Mouse (Mus musculus): ENCODE measurements around the gene C130060K24Rik.

Gene C130060K24Rik

DNA sequence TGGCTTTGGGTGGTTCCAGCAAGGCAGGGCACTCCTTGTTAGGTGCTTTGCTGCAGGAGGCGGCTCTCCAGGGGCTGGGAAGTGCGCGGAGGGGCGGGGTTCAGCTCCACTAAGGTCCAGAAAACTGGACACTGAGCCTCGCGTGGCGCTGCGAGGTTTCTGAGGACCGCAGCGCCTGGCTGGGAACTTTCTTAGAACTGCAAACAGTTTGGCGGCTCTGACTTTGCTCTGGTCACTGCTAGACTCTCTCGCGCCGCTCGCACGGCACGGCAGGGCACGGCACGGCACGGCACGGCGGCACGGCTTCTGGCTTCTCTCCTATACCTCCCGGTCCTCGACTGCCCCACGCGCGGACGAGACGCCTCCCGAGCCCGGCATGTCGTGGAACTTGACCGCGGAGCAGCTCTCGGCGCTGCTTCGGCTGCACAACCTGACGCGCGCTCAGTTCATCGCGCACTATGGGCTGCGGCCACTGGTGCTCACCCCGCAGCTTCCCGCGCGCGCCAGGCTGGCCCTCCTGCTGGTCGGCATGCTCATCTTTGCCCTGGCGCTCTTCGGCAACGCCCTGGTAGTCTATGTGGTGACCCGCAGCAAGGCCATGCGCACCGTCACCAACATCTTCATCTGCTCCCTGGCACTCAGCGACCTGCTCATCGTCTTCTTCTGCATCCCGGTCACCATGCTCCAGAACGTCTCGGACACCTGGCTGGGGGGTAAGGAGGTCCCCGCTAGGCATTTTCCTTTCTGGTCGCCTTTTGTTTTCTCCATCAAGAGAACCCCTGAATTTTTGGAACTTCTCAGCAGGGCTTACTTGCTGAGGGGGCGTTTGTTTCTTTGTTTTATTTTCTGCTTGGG is at the start of gene C130060K24Rik:
TSS of gene C130060K24Rik (plus strand) at position 188 of the 855 bp plus-strand sequence.
- DNase-seq (ENCODE audit: low spot score): no peak

DNA sequence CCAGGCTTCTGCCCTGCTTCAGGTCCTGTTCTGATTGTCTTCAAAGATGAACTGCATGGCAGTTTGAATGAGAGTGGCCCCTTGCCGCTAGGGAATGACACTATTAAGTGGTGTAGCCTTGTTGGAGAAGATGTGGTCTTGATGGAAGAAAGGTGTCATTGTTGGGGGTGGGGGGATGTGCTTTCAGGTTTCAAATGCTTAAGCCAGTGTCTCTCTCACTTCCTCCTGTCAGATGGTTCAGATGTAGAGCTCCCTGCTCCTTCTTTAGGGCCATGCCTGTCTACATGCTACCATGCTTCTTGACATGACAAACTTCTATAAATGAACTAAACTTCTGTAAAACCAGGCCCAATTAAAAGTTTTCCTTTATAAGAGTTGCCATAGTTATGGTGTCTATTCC is 46.7 kb upstream of the C130060K24Rik start:
- no peak for DNase-seq (ENCODE audit: low spot score)

DNA sequence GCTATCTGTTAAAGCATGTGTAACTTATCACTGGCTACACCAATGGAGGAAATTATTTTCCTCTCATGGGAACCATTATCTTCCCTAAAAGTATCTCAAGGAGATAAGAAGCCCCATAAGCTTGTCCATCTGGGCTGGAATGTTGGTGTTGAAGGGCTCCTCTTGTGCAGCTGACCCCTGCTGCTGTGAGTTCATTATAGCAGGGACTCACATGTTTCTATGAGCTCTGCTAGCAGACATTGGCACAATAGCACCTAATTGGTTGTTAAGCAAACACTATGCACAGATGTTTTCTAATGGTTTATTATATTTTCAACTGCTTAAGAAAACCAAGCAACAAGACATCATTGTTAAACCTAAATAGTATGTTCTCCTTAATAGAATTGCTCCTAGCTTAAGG is 41.5 kb upstream of the C130060K24Rik start:
- no peak for DNase-seq (ENCODE audit: low spot score)

DNA sequence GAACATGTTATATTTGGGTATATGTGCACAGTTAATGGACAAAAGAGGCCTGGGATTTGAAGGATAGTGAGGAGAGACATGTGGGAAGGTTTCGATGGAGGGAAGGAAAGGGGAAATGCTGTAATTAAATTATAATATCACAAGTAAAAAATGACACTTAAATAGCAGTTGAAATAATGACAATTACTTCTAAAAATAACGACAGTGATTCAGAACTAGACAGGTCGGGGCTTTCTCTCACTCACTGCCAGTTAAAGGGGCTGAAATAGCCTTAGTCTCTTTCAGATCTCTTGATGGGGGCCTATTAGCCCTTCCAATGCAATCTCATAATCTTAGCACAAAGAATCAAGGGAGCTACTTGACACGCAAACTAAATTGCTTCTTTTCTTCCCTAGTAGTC is 39.5 kb upstream of the C130060K24Rik start:
- DNase-seq (ENCODE audit: low spot score): no peak

DNA sequence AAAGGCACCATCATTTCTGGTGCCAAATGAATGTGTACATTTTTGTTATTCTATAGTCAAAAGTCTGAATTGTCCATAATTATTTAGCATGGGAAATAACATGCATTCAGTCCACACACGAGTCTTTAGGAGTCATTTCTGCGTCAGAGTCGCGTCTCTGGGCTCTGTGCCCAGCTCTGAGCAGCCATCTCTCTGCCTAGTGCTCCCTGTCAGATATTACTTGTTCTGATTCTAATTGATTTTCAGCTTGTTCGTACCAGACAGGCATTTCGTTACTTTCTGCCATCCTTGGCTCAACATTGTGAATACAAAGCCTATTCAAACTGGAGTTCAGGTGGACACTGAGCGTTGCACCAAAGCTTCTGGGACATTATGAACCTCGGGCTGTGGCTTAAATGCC is 33.2 kb upstream of the C130060K24Rik start:
- no peak for DNase-seq (ENCODE audit: low spot score)

DNA sequence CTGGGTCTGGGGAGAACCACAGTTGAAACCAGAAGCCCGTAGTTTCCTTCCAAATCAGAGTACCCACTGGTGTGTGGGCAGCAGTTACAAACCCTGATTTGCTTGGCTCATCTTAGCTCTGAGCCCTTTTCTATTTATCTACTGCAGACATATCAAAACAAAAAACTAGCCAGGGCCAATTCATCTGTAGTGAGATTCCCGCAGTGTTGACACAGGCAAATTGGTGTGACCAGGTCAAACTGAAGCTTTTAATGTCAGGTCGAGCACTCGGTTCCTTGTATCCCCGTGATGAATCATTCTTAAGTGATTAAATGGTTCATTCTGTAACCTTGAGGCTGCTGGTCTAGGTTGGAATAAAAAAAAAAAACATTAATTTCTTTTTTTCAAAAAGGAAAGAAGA is 32.6 kb upstream of the C130060K24Rik start:
- no peak for DNase-seq (ENCODE audit: low spot score)

DNA sequence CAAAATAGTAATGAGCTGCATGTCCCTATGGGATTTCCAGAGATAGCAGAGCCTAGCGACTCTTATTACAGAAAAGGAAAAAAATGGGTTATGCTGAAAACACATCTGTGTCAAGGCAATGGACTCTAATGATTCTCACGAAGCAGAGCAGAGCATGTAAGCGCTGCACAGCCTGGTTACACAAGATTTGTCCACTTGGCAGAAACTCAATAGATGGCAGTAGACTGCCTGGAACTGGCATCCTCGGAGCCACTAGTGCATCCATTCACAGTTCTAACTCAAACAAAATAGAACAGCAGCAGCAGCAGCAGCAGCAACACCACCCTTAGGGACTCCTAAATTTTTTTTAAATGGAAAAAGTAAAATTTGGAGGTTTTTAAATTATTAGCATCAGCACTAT is 29.3 kb upstream of the C130060K24Rik start:
- no peak for DNase-seq (ENCODE audit: low spot score)

DNA sequence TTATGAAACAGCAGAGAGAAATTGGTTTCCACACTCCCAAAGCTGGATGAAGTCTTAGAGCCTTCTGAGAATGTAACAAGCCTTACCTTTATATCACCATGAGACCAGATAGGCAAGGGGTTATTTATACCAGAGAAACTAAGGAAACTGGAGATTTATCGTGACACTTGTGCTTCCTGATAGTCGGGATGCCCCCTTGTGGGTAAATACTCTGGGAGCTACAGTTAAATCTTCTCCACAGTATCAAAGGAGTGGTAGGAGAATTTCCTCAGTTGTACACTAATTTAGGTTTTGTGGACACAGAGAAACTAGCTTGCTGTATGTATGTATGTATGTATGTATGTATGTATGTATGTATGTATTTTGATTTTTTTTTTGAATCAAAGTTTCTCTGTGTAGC is 5.0 kb upstream of the C130060K24Rik start:
- no peak for DNase-seq (ENCODE audit: low spot score)

DNA sequence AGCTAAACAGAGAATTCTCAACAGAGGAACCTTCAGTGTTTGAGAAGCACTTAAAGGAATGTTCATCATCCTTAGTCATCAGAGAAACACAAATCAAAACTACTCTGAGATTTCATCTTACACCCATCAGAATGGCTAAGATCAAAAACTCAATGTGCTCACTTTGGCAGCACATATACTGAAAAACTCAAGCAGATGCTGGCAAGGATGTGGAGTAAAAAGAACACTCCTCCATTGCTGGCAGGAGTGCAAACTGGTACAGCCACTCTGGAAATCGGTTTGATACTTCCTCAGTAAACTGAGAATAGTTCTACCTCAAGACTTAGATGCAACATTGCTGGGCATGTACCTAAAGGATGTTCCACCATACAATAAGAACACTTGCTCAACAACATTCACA is 41.0 kb downstream of the C130060K24Rik start:
- DNase-seq (ENCODE audit: low spot score): no peak

DNA sequence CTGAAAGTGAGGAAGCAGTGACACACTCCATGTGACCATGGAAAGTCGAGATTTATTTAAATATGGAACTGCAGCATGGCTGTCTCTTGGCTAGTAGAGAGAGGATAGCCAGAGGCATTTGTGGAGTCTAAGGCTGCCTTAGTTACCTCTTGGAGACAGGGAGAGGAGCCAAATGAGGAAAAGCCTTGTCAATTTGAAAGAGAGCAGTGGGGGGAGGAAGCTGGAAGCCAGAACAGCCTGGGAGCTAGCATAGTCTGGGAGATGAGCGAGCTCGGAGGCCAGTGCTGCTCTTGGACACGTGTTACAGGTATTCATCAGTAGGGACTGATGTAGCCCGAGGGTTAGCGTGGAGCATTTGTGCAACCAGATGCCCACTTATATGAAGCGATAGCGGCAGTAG is 46.2 kb downstream of the C130060K24Rik start:
- no peak for DNase-seq (ENCODE audit: low spot score)

DNA sequence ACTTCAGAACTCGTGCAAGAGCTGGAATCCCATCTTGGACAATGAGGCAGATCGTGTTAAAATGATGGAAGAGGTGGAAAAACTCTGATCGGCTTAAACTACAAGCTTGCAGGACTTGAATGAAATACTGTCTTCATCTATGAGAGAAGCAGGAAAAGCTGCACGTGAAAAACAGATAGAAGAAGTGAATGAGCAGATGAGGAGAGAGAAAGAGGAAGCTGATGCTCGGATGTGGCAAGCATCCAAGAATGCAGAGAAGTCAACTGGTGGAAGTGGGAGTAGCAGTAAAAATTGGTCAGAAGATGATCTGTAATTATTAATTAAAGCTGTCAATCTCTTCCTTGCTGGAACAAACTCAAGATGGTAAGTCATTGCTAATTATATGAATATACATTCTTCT is 52.3 kb downstream of the C130060K24Rik start:
- DNase-seq (ENCODE audit: low spot score): no peak

DNA sequence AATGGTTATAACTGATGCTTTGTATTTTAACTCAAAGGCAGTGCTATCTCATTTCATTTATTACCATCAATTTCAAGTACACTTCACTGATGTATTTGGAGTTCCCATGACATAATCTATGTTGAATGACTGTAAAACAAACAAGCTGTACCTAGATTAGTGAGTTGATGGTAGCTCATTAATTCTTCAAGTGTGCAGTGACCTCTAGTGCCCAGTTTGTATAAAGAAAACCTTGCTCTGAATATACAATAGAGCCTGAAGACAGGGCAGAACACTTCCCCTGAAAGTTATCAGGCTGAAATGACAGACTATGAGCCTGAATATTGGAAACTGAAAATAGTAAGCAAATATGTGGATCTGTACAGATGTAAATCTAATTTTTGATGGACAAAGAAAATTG is 72.6 kb downstream of the C130060K24Rik start:
- DNase-seq (ENCODE audit: low spot score): no peak

DNA sequence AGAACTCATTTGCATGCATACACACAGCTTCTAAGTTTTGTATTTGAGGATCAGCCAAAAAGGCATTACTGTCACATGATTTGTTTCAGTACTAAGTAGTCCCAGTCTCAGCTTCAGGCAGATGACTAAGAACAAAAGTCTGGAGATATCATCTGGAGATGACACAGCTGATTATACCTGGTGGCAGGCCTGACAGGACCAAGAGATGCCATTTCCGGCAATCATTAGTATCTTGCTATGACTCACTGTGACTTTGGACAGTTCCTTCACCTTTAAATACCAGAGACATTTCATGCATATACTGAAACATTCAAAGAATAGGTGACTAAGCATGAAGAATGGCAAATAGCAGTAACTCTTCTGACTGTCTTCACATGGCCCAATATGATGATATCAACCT is 84.4 kb downstream of the C130060K24Rik start:
- no peak for DNase-seq (ENCODE audit: low spot score)

DNA sequence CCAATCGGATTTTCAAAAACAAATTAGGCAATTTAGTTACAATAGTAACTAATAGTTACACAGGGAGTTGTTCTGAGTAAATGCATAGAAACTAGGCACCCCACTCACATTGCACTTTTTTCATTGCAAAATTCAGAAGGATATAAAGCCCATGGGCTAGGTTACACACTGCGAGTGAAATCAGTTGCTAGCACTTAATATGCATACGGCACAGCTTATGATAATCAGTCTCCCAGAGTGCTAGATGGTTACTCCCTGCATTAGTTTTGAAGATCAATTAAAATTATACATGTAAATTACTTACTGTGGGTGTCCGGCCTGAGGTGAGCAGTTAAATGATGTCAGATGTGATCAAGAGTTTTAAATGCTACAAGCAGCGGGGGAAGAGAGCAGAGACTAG is 89.4 kb downstream of the C130060K24Rik start:
- DNase-seq (ENCODE audit: low spot score): no peak

DNA sequence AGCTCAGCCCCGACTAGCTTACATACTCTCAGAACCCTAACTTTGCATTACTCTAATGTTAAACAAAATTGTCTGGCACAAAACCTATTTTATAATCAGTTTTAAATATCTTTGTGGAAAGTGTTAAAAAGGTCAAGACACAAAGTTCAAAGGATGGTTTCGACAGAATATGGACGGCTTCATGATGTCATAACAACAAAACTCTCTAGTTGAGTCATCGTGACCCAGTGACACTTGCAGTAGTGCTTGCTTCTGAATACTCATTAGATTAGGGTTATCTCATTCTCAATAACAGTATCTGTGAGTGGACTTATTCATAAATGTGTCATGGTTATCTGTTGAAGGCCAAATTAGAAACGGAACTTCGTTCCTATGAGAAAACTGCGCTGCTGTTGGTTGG is 91.5 kb downstream of the C130060K24Rik start:
- no peak for DNase-seq (ENCODE audit: low spot score)

DNA sequence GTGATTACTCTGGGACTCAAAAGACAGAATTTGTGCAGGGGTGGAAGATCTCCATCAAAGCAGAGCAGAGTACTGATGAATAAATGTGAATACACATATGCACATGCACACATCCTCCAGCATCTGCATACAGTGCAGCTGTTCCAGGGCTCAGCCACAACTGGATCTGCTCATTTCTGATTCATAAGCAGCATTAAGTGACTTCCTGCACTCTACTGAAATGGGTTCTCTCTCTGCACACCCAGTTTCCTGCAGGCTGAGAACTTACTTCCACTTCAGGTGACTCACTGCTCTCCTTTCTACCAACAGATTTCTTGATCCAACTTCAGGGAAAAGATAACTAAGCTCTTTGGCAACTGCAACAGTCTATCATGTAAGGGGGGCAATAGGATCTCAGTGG is 117.9 kb downstream of the C130060K24Rik start:
- no peak for DNase-seq (ENCODE audit: low spot score)

Measured in MN1 (cell line).